Mouse (Mus musculus): ENCODE results near the gene Skiv2l. TPM values are rescaled to one million over a fixed set of nuclear protein-coding genes. Genes with fewer than 3 reads are reported as not detected.

The Skiv2l gene
- polyA plus RNA-seq, 1 experiment from 2014 or later, result 57.1 TPM

DNA sequence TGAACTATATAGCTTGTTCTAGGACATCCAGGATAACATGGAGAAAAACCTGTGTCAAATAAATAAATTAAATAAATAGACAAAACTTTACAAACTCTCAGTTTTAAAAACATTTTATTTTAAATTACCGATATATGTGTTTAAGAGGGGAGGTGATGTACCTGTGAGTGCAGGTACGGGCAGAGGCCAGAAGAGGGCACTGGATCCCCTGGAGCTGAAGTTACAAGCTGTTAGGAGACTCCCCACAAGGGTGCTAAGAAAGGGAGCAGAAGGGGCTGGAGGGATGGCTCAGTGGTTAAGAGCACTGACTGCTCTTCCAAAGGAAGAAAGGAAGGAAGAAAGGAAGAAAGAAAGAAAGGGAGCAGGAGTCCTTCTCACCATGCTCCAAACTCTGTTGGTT lies 41.4 kb upstream of the Skiv2l start:
- H3K4me1 ChIP-seq, result peaks cover 27% of the 10 kb centered on the region

DNA sequence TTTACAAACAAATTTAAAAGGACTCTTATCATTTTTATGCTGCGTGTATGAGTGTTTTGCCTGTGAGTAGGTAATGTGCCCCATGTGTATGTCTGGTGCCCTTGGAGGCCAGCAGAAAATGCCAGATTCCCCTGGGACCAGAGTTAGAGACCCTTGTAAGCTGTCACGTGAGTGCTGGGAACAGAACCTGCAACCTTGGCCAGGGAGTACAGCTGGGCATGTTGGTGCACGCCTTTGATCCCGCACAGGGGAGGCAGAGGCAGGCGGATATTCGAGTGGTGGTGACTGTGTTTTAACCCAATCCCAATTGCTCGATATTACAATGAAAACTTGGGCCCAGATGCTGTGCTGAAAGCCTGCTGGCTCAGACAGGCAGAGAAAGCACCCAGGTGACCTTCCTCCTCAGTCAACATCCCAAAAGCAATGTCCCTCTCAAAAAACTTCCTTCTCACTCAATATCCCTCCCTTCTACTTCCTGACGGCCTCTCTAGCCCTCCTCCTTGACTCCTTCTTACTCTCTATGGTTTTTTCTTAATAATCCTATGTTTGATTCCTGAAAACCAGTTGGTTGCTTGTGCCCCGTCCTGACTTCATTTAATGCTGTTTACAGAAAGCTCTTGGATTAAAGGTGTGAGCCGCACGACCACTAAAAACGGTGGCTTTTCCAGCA lies 40.2 kb upstream of the Skiv2l start:
- Histone ChIP-seq H3K27me3 (replicated peaks; ENCODE audit: low read depth, poor library complexity, severe bottlenecking) (no peaks in the 10 kb centered on the region), H3K9me3 (no peaks in the 10 kb centered on the region), H3K36me3 (replicated peaks) (no peaks in the 10 kb centered on the region), H3K27ac (replicated peaks) (no peak overlapping the region), H3K4me1 (peaks cover 15% of the 10 kb centered on the region), H3K4me3 (no peak overlapping the region)
- no peak for DNase-seq (ENCODE audit: low spot score)
- WGBS, result 86% methylated on average over 12 of the region's 12 CpGs

More for the DNA sequence above, 41.4 kb upstream of the Skiv2l start:
- Histone ChIP-seq H3K36me3 (replicated peaks) (peaks cover 11% of the 10 kb centered on the region), H3K4me3 (no peak overlapping the region), H3K27me3 (replicated peaks; ENCODE audit: low read depth, poor library complexity, severe bottlenecking) (no peaks in the 10 kb centered on the region), H3K27ac (replicated peaks) (no peak overlapping the region), H3K9me3 (peaks cover 3% of the 10 kb centered on the region; the same call in 1 of the 2 replicates)
- no peak for DNase-seq (ENCODE audit: low spot score)
- WGBS, result 90% methylated on average over 2 of the region's 2 CpGs

DNA sequence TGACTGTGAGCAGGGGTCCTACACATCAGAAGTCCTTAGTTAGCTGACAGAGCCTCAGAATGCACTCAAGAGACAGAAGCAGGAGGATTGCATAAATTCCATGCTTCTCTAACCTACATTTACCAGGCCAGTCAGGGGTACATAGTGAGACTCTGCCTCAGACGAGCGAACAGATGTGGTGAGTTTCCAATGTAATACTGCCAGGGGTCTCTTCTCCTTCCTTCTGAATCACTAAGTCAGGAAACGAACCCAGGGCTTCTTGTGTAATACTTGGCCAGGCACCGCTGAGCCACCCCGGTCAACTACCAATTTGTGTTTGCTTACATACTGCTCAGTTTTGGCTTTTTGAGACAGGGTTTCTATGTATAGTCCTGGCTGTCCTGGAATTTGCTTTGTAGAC lies 37.9 kb upstream of the Skiv2l start:
- no peak for DNase-seq (ENCODE audit: low spot score)
- H3K27me3 ChIP-seq (replicated peaks; ENCODE audit: low read depth, poor library complexity, severe bottlenecking), result peaks cover 12% of the 10 kb centered on the region

DNA sequence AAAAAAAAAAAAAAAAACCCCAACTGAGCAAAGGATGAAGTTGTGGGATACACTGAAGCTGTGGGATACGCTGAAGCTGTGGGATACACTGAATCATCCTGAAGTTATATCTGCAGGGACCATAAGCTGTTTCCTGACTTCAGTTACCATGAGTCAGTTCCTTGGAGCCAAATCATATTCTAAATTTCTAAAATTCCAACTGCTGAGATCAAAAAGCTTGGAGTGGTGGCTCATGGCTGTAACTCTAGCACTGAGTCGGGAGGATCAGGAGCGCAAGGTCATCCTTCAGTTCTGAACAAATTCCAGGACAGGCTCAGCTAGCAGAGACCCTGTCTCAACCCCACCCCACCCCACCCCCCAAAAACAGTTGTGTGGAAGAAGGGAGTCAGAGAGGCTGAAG lies 35.6 kb upstream of the Skiv2l start:
- DNase-seq (ENCODE audit: low spot score), result no peak
- no peak overlapping the region for H3K4me3 ChIP-seq
- no peaks in the 10 kb centered on the region for H3K9me3 ChIP-seq
- H3K27ac ChIP-seq (replicated peaks), result no peak overlapping the region
- peaks cover 17% of the 10 kb centered on the region for H3K4me1 ChIP-seq
- H3K36me3 ChIP-seq (replicated peaks), result no peaks in the 10 kb centered on the region
- peaks cover 31% of the 10 kb centered on the region for H3K27me3 ChIP-seq (replicated peaks; ENCODE audit: low read depth, poor library complexity, severe bottlenecking)
- 86% methylated on average over 3 of the region's 3 CpGs for WGBS

More for the DNA sequence above, 37.9 kb upstream of the Skiv2l start:
- 90% methylated on average over 5 of the region's 5 CpGs for WGBS
- Histone ChIP-seq H3K4me1 (peaks cover 8% of the 10 kb centered on the region), H3K4me3 (no peak overlapping the region), H3K27ac (replicated peaks) (no peak overlapping the region), H3K36me3 (replicated peaks) (no peaks in the 10 kb centered on the region), H3K9me3 (no peaks in the 10 kb centered on the region)

DNA sequence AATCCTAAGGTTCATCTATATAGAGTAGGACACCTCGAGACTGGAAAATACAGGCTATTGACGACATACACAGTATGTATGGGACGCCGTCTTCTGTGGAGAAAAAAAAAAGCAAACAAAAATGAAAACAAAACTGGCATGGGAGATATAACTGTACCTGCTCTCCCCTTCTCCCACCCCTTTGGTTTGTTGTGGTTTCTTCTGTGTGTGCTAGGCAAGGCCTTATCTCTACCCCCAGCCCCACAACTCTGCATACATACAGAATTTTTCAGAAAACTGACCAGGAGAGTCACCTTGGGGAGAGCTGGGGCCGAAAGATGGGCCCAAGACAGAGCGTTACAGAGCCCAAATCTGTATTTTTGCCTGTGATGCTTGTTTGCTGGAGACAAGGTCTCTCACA lies 34.7 kb upstream of the Skiv2l start:
- no peak for DNase-seq (ENCODE audit: low spot score)
- peaks cover 36% of the 10 kb centered on the region for H3K27me3 ChIP-seq (replicated peaks; ENCODE audit: low read depth, poor library complexity, severe bottlenecking)
- H3K36me3 ChIP-seq (replicated peaks), result no peaks in the 10 kb centered on the region
- H3K9me3 ChIP-seq, result no peaks in the 10 kb centered on the region
- no peak overlapping the region for H3K27ac ChIP-seq (replicated peaks)
- peaks cover 20% of the 10 kb centered on the region for H3K4me1 ChIP-seq
- 88% methylated on average over 6 of the region's 6 CpGs for WGBS
- H3K4me3 ChIP-seq, result no peak overlapping the region

DNA sequence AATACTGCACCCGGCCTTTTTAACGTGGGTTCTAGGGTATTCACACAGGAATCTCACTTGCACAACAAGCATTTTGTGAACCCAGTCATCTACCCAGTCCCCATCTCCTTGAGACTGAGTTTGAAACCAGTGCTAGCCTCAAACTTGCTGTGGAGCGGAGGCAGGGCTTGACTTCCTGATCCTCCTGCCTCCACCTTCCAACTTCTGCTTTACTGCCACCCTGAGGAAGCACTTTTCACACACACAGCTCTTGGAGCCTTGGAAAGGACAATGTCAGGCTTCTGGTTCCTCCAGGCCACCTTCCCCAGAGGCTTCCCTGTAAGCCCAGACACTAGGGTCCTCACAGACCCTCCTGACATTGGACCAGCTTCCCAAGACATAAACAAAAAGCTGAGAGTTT lies 33.3 kb upstream of the Skiv2l start:
- DNase-seq (ENCODE audit: low spot score), result no peak
- Histone ChIP-seq H3K27me3 (replicated peaks; ENCODE audit: low read depth, poor library complexity, severe bottlenecking) (peaks cover 38% of the 10 kb centered on the region), H3K36me3 (replicated peaks) (no peaks in the 10 kb centered on the region), H3K9me3 (no peaks in the 10 kb centered on the region), H3K27ac (replicated peaks) (no peak overlapping the region), H3K4me3 (no peak overlapping the region), H3K4me1 (peaks cover 27% of the 10 kb centered on the region)
- WGBS, result 64% methylated on average over 3 of the region's 3 CpGs

DNA sequence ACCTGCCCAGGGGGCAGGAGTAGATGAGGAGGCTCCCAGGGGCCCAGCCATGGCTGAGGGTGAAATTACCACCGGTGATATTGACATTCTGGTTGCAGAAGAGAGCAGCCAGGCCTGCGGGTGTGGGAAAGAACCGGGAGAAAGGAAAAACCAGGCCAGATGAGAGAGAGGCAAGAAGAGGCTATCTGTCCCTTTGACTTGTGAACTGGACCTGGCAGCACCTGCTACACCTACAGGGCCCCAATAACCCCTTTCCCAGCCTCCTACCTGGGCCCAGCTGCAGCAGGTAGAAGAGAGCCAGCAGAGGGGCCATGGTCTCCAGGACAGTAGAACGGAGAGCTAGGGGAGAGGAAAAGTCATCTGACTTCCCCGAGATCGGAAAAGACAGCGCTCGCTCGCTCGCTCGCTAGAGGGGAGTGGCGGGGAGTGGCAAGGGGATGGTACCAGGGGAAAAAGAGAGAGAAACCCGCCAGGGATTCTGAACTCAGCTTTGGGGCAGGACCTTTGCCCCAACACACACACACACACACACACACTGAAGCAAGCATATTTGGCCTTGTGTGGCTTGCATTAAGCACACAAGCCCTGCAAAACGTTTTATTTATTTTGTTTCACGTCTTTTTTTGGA lies 31.8 kb upstream of the Skiv2l start, which contains the start of gene Gm20547:
Gm20547 (minus strand) TSS at position 360 of the 628 bp plus-strand sequence.
- Histone ChIP-seq H3K4me1 (peaks cover 27% of the 10 kb centered on the region), H3K27ac (replicated peaks) (0 out of 2 replicates have a peak within 1 kb of the TSS, but pooled peaks have one; percentile 7), H3K9me3 (no peaks in the 10 kb centered on the region), H3K4me3 (peak within 1 kb of the TSS; percentile 31), H3K36me3 (replicated peaks) (no peaks in the 10 kb centered on the region), H3K27me3 (replicated peaks; ENCODE audit: low read depth, poor library complexity, severe bottlenecking) (peaks cover 38% of the 10 kb centered on the region)
- DNase-seq (ENCODE audit: low spot score), result no peak
- 6% methylated on average over 15 of the region's 15 CpGs for WGBS

DNA sequence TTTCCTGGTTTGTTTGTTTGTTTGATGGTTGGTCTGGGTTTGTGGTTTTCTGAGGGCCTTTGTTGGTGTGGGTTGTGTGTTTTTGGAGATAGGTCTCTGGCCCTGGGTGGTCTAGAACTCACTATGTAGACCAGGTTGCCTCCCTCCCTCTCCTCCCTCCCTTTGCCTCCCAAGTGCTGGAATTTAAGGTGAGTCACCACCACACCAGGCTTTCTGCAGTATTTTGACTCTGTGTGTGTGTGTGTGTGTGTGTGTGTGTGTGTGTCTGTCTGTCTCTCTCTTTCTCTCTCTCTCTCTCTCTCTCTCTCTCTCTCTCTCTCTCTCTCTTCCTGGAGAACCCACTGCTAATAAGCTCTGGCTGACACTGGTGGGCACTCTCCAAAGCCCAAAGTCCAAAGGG lies 31.2 kb upstream of the Skiv2l start:
- Histone ChIP-seq H3K27me3 (replicated peaks; ENCODE audit: low read depth, poor library complexity, severe bottlenecking) (peaks cover 38% of the 10 kb centered on the region), H3K4me3 (no peak overlapping the region), H3K27ac (replicated peaks) (no peak overlapping the region), H3K9me3 (no peaks in the 10 kb centered on the region), H3K36me3 (replicated peaks) (no peaks in the 10 kb centered on the region), H3K4me1 (peaks cover 27% of the 10 kb centered on the region)
- no peak for DNase-seq (ENCODE audit: low spot score)

DNA sequence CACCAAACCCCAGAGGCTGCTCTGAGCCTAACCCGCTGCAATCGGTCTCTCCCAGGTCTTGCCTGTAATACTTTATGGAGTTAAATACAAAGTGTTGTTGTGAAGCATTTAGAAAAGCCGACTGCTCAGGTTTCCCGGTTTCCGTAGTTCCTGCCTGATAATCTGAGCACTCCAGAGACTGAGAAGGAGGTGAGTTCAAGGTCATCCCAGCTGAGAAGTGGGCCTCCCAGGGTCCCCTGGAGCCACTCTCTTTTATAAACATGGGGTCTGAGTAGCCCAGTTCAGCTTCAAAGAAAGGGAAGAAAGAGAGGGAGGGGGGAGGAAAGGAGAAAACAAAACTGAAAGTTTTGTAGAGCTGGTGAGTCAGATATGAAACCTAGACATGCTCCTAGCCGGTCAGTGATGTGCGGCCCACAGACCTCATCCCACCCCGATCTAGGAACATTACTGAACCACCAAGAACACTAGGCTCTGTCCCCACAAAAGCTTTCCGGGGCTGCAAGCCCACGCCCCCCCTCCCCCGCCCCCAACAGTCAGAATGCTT lies 29.4 kb upstream of the Skiv2l start, which contains the start of gene Zbtb12:
Zbtb12 (plus strand) TSS at position 148 of the 544 bp plus-strand sequence.
- no peaks in the 10 kb centered on the region for H3K9me3 ChIP-seq
- H3K4me1 ChIP-seq, result peaks cover 27% of the 10 kb centered on the region
- no peak within 1 kb of the TSS for H3K4me3 ChIP-seq
- peak within 1 kb of the TSS; percentile 54 for H3K27ac ChIP-seq (replicated peaks)
- H3K27me3 ChIP-seq (replicated peaks; ENCODE audit: low read depth, poor library complexity, severe bottlenecking), result peaks cover 34% of the 10 kb centered on the region
- H3K36me3 ChIP-seq (replicated peaks), result no peaks in the 10 kb centered on the region
- 54% methylated on average over 11 of the region's 11 CpGs for WGBS
- peak; percentile 32 for DNase-seq (ENCODE audit: low spot score)

DNA sequence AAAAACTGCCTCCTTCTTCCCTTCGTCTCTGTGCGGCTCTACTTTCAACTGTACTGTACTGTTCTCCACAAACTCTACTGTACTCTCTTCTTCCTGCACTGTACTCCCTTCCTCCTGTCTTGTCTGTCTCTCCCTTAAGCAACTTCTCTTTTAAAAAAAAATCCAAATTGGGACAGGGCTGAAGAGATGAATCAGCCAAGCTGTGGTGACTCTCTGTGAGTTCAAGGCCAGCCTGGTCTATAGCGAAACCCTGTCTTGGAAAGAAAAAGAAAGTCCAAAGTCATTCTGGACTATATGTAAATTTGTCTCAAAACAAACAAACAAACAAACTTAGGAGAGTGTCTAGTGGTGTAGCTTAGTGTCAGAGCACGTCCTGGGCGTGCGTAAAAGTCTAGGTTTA lies 24.3 kb upstream of the Skiv2l start:
- 93% methylated on average over 6 of the region's 6 CpGs for WGBS
- Histone ChIP-seq H3K36me3 (replicated peaks) (no peaks in the 10 kb centered on the region), H3K27ac (replicated peaks) (no peak overlapping the region), H3K9me3 (no peaks in the 10 kb centered on the region), H3K27me3 (replicated peaks; ENCODE audit: low read depth, poor library complexity, severe bottlenecking) (no peaks in the 10 kb centered on the region), H3K4me3 (no peak overlapping the region), H3K4me1 (peaks cover 3% of the 10 kb centered on the region)
- no peak for DNase-seq (ENCODE audit: low spot score)

DNA sequence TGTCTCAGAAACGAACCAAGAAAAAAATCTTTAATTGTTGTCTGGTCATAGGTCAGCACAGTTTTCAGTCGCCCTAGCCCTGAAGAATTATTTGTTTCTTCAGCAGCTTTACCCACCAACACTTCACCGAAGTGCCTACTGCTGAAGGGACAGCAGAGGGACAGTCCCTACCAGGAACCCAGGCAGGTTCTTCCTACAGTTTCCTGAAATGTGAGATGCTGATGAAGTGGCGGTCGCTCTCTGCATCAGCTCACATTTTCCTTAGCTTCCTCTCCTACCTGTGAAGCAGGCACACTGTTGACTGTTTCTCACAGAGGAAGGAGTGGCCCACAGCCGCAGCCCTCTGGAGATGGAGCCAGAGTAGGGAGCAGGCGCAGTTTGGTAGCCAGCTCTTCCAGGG lies 16.0 kb upstream of the Skiv2l start:
- Histone ChIP-seq H3K4me3 (no peak overlapping the region), H3K9me3 (no peaks in the 10 kb centered on the region), H3K36me3 (replicated peaks) (no peaks in the 10 kb centered on the region), H3K27me3 (replicated peaks; ENCODE audit: low read depth, poor library complexity, severe bottlenecking) (0 out of 2 replicates have a peak, but pooled peaks cover 8% of the 10 kb centered on the region), H3K4me1 (no peaks in the 10 kb centered on the region), H3K27ac (replicated peaks) (no peak overlapping the region)
- 64% methylated on average over 7 of the region's 7 CpGs for WGBS
- no peak for DNase-seq (ENCODE audit: low spot score)

DNA sequence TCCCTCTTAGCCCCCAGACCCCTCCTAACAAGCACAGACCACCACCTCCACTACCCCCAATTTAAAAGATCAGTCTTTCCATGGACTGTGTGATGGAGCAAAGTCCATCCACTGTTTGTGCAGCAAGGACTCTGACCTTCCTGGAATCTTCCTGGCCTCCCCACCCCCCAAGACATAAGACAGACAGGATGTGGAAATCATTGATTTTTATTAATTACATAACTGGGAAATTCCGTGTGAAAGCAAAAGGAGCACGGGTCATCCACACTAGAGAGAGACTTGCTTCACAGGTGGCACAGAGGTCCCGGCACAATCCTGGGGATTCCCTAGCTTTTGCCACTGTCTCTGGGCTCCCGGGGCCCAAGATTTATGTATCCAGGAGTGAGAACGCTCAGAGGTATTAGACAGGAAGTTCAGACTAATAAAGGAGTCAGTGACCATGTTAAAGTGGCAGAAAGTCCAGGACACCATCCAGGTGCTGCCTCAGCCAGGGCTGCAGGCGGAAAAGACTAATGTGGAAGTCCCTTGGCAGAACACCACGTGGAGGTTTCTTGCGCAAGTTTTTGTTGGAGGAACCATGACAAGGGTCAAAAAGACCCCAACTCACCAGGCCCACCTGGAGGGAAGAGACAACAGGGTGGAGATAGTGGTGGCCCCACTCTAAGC lies 12.5 kb upstream of the Skiv2l start, which contains the start of gene Cfb:
Cfb (minus strand) TSS at position 103 of the 666 bp plus-strand sequence.
- Histone ChIP-seq H3K27me3 (replicated peaks; ENCODE audit: low read depth, poor library complexity, severe bottlenecking) (0 out of 2 replicates have a peak, but pooled peaks cover 8% of the 10 kb centered on the region), H3K27ac (replicated peaks) (no peak within 1 kb of the TSS), H3K4me3 (no peak within 1 kb of the TSS), H3K4me1 (no peaks in the 10 kb centered on the region), H3K9me3 (no peaks in the 10 kb centered on the region), H3K36me3 (replicated peaks) (peaks cover 12% of the 10 kb centered on the region)
- no peak for DNase-seq (ENCODE audit: low spot score)
- WGBS, result 76% methylated on average over 8 of the region's 8 CpGs

Data from embryonic facial prominence, embryonic 10.5 days (tissue).